Mouse (Mus musculus) kidney, postnatal 14 days (tissue): ENCODE data around the gene Hoxb2.

Source experiments
- DNase-seq: peaks from one replicate; pipeline ENCODE4 v3.0.0; 2022; ENCODE audit warnings: mixed read lengths

Hoxb2 gene

DNA sequence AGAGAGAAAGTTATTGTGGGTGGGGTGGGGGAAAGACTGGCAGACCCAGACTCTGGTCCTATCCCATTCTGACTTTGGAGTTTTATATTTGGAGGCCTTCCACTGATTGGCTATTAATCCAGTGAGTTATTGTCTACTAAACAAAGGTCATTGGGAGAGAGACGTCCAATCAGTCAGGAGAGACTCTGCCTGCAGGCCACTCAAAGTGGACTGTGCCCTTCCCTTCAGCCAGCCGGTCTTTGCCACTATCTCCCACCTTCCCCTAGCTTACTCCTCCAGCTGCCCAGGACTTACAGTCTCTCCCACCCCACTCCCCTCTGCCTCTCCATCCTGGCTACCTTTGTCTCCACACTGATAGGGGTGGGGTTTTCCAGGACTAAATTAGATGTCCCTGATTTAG lies 13.7 kb upstream of the Hoxb2 start:
- DNase-seq = no peak

DNA sequence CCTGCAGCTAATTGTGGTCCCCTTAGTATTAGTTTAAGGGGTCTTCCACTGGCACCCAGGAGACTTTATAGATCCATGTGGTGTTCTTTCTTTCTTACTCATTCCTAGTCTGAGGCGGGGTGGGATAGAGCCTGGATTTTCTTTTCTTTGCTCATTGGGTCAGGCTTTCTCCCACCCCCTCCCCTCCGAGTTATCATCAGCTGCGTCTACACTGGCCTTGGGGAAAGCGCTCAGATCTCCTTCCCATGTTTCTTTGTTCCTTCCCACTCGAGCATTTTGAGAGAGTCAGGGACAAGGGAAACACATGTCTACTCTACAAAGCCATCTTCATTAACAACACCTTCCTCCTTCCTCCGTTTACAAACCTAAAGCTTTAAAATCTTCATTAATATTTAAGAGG lies 13.3 kb upstream of the Hoxb2 start:
- no peak for DNase-seq

- no peak for DNase-seq
Observed at GRCm38 (mm10) chr11:96338957-96339855, 11.1 kb upstream of the Hoxb2 start.

GRCm38 (mm10) chr11:96340698-96341365 lies 9.5 kb upstream of the Hoxb2 start:
- DNase-seq = peak; percentile 70

- peak; percentile 77 for DNase-seq
Observed at GRCm38 (mm10) chr11:96341701-96342575, 8.4 kb upstream of the Hoxb2 start.

DNA sequence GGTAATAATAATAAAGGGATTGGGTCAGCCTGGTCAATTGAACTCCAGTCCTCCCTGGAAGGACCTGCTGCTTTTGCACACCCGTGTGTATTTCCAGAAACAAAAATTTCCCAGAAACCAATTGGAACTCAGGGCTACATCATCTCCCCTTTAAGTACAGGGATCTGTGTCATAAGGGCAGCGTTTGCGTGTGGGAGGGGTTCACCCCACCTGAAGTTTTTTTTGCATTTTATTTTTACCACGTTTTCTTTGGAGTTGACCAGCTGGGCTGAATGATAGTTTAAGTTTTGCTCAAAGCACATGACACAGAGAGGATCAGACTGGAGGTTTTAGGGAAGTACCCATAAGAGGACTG lies 7.8 kb upstream of the Hoxb2 start:
- no peak for DNase-seq

- peak; percentile 21 for DNase-seq
Observed at GRCm38 (mm10) chr11:96343206-96343745, 7.0 kb upstream of the Hoxb2 start.

- peak; percentile 74 for DNase-seq
Observed at GRCm38 (mm10) chr11:96344061-96344877, 6.1 kb upstream of the Hoxb2 start.

DNA sequence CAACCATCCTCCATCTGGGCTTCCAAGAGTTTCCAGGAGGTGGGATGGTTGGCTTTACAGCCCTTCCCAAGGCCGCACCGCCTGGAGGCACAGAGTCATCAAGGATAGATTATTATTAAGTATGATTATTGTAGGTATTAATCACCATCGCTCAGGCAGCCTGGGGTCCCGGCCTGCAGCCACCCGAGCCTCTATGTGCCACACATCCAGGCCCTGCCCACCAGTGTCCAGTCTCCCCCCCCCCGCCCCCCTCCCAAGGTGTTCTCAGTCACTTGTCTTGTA lies 5.5 kb upstream of the Hoxb2 start:
- DNase-seq = no peak

- peak; percentile 58 for DNase-seq
Observed at GRCm38 (mm10) chr11:96345220-96345892, 5.0 kb upstream of the Hoxb2 start.

GRCm38 (mm10) chr11:96345893-96346806 lies 4.2 kb upstream of the Hoxb2 start:
- peak; percentile 75 for DNase-seq

- peak; percentile 60 for DNase-seq
Observed at GRCm38 (mm10) chr11:96346916-96347520, 3.3 kb upstream of the Hoxb2 start.

DNA sequence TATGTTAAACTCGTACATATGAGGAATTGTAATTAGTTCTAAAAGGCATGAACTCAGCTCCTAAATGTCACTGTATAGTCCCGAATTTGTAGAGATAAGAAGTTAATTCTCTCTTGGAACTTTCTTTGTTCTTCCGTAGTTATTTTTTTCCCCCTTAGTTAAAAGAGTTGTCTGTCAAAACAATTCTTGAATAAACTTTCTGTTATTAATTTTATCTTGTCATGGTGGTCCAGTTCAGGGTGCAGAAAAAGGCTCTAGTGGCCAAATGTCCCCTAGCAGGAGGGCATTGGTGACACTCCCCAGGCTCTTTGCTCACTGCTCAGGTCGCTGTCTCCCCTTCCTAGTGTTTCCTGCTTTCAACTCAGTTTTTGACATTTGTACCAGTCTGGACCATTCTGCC lies 2.6 kb upstream of the Hoxb2 start:
- DNase-seq = no peak

DNA sequence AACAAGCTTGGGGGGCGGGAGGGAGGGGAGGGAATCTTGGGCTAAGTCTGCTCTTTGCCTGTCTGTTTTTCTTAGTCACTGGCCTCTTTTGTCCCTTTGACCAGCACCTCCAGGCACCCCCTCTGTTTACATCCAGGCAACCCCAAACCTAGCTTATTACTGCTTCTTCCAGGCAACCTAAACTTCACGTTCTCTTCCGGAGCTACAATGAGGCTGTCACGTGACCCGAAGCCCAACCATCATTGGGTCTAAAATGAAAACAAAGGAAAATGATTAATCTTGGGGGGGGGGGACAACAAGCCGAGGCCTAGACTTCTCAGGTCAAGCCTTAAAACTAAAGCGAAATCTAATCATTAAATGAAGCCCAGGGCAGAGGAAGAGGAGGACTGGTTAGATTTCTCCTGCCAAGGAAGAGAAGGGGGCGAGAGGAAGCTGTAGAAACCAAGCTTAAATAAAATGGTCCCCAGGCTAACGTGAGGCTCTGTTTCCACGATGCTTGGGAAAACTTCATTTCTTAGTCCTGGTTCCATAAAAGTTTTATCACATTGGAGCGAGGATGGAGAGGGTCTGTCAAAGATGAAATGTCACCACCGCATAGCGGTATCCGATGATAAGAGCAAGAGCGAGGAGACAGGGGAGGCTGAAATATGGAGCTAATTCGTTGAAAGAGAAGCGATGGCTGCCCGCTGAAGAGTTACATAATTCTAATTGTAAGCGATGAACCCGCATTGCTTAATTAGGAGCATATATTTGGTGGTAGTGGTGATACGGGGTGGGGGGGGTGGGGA lies 2.0 kb upstream of the Hoxb2 start:
- DNase-seq = peak; percentile 86

GRCm38 (mm10) chr11:96348988-96349387 lies 1.3 kb upstream of the Hoxb2 start:
- peak; percentile 4 for DNase-seq

DNA sequence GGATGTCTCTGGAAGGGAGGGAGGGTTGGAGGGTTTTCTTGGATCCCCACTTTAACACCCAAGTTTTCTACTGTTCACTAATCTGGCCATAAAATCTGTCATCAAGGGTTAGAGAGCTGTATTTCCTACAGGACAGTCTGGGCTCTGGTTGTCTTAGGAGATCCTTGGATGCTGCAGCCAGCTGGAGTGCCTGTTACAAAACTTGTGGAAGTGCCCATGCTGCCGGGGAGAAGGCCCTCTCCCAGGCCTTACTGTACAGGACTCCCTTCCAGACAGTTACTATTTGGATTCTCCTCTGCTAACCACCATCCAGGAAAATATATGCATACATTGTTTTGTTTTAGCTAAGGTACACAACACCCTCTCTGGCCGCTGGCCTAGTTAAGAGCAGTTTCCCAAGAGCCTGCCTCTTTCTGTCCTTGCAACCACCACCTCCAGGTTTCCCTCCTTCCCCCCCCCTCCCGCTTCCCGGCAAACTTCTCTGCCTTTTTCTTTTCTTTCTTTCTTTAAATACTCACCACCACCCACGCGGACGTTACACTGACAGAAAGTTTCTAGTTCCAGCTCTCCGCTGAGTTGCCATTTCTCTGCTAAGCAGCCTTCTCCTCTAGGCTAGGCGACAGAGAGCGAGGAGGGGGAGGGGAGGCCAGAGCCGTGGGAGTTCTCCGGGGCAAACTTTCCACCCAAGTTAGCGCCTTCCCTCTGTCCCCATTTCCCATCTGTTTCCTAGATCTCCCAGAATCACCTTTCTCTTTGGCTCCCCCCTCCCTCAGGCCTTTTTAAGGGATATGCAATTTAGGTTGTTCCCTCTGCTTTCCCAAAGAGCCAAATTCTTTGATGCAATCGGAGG lies 609 bp upstream of the Hoxb2 start:
- DNase-seq = peak; percentile 69

DNA sequence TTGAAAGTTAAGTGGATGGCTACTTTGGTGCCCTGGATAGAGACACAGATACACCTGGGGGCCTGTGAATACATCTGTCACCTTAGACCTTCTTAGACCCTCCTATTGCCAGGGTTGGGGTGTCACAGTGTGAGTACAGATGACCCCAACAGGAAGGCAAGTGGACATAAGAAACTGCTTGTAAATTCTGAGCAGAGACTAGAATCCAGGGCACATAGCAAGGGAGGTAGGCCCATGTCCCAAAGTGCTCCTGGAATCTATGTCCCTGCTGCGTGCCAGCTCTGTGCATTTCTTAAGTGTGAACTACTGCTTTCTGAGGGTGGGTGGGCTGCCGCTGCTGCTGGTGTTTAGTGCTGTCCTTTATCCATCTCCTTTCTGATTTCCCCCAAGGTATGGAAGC lies 466 bp downstream of the Hoxb2 start:
- DNase-seq = no peak

GRCm38 (mm10) chr11:96351312-96351711 lies 987 bp downstream of the Hoxb2 start:
- DNase-seq = peak; percentile 73
